In the genomic region with DNA sequence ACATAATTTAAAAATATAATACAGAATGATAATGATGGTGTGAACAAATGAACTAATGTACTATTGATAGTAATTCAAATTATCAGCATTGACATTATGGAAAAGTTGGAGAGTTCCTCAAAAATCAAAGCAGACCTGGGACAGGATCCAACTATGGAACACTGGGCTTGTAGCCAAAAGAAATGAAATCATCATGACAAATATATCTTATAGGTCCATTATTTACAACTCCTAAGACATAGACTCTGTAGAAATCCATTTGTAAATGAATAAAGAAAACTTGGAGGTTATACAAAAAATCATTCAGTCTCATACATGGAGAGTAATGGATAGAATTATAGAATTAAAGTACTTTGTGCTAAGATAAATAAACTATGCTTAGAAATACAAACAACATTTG, we compare ENCODE assay signal across 20 mouse cellular contexts.
DNase-seq lines count a peak whose midpoint lies in the region; ATAC-seq and TF ChIP-seq lines count a peak whose summit lies in the region.
"Had no signal": no experiment of that assay in that cellular context is flagged by ENCODE, and none has a peak within 500 bp of the region (broad histone marks: within the 10 kb centered on the region; RNA-seq: fewer than 3 reads in every experiment).

No protein-coding gene starts in this region.

- no peaks in the 10 kb centered on the region for H3K4me1 ChIP-seq in embryonic facial prominence, embryonic 14.5 days (ENCODE audit: control insufficient read depth, insufficient read depth, low read length)
- no peaks in the 10 kb centered on the region for H3K4me1 ChIP-seq in embryonic facial prominence, embryonic 10.5 days
- H3K4me1 ChIP-seq in kidney, postnatal 0 days (replicated peaks; ENCODE audit: insufficient read depth, low read length): no peaks in the 10 kb centered on the region
- no peaks in the 10 kb centered on the region for H3K4me1 ChIP-seq in stomach, embryonic 15.5 days
- no peaks in the 10 kb centered on the region for H3K4me1 ChIP-seq in stomach, postnatal 0 days (replicated peaks; ENCODE audit: control insufficient read depth, insufficient read depth)
- H3K4me1 ChIP-seq in stomach, embryonic 16.5 days (ENCODE audit: control insufficient read depth, insufficient read depth, low read length): no peaks in the 10 kb centered on the region
- H3K4me1 ChIP-seq: forebrain, embryonic 13.5 days; intestine, embryonic 15.5 days had no signal

- H3K4me3 ChIP-seq in embryonic facial prominence, embryonic 14.5 days (ENCODE audit: low read depth, low read length): no peak overlapping the region
- no peak overlapping the region for H3K4me3 ChIP-seq in embryonic facial prominence, embryonic 10.5 days
- no peak overlapping the region for H3K4me3 ChIP-seq in kidney, postnatal 0 days (replicated peaks; ENCODE audit: low read depth, low read length)
- no peak overlapping the region for H3K4me3 ChIP-seq in stomach, embryonic 15.5 days (replicated peaks)
- H3K4me3 ChIP-seq in stomach, postnatal 0 days (ENCODE audit: low read depth, low read length): no peak overlapping the region
- H3K4me3 ChIP-seq in stomach, embryonic 16.5 days (replicated peaks; ENCODE audit: low read length): no peak overlapping the region
- H3K4me3 ChIP-seq: forebrain, embryonic 13.5 days; gastrocnemius, adult 2 months; intestine, embryonic 15.5 days had no signal

- TF ChIP-seq CTCF in kidney, postnatal 0 days (IDR thresholded peaks at IDR 0.05; ENCODE audit: low read depth): no peak
- TF ChIP-seq CTCF in stomach, postnatal 0 days (IDR thresholded peaks at IDR 0.05; ENCODE audit: low read depth): no peak

- no peak overlapping the region for H3K27ac ChIP-seq in embryonic facial prominence, embryonic 14.5 days (replicated peaks; ENCODE audit: low read depth, low read length)
- H3K27ac ChIP-seq in embryonic facial prominence, embryonic 10.5 days (replicated peaks): no peak overlapping the region
- H3K27ac ChIP-seq in kidney, postnatal 0 days: no peak overlapping the region
- H3K27ac ChIP-seq in stomach, embryonic 15.5 days: no peak overlapping the region
- H3K27ac ChIP-seq in stomach, postnatal 0 days (replicated peaks): no peak overlapping the region
- no peak overlapping the region for H3K27ac ChIP-seq in stomach, embryonic 16.5 days (ENCODE audit: low read length)
- H3K27ac ChIP-seq: forebrain, embryonic 13.5 days; gastrocnemius, adult 2 months; hindbrain, embryonic 14.5 days; intestine, embryonic 15.5 days had no signal

- no peak for TF ChIP-seq EP300 in stomach, postnatal 0 days (optimal IDR thresholded peaks at IDR 0.05)

- no peaks in the 10 kb centered on the region for H3K9me3 ChIP-seq in embryonic facial prominence, embryonic 14.5 days (ENCODE audit: control insufficient read depth, low read length)
- H3K9me3 ChIP-seq in embryonic facial prominence, embryonic 10.5 days: no peaks in the 10 kb centered on the region
- no peaks in the 10 kb centered on the region for H3K9me3 ChIP-seq in kidney, postnatal 0 days (replicated peaks; ENCODE audit: low read length)
- H3K9me3 ChIP-seq in stomach, embryonic 15.5 days: no peaks in the 10 kb centered on the region
- H3K9me3 ChIP-seq in stomach, postnatal 0 days (ENCODE audit: control insufficient read depth, low read length): no peaks in the 10 kb centered on the region
- H3K9me3 ChIP-seq in stomach, embryonic 16.5 days (replicated peaks; ENCODE audit: control insufficient read depth, low read length): no peaks in the 10 kb centered on the region
- H3K9me3 ChIP-seq: forebrain, embryonic 13.5 days; G1E; intestine, embryonic 15.5 days had no signal

- no peak overlapping the region for H3K9ac ChIP-seq in embryonic facial prominence, embryonic 14.5 days (ENCODE audit: low read depth, low read length)
- H3K9ac ChIP-seq in kidney, postnatal 0 days (ENCODE audit: low read depth, low read length): no peak overlapping the region
- H3K9ac ChIP-seq in stomach, embryonic 15.5 days: no peak overlapping the region
- no peak overlapping the region for H3K9ac ChIP-seq in stomach, postnatal 0 days (ENCODE audit: low read length)
- H3K9ac ChIP-seq in stomach, embryonic 16.5 days (ENCODE audit: low read length): no peak overlapping the region
- H3K9ac ChIP-seq: forebrain, embryonic 13.5 days; hindbrain, embryonic 14.5 days; intestine, embryonic 15.5 days had no signal

- no peak for ATAC-seq in embryonic facial prominence, embryonic 14.5 days (ENCODE audit: low read depth)
- no peak for ATAC-seq in kidney, postnatal 0 days (replicated peaks; ENCODE audit: low FRiP score, low read depth)
- ATAC-seq in stomach, embryonic 15.5 days (ENCODE audit: insufficient read depth, low FRiP score, low read depth): 0 out of 2 replicates have a peak, but pooled peaks have one; percentile 43
- ATAC-seq in stomach, postnatal 0 days (ENCODE audit: low FRiP score, low TSS enrichment): no peak
- ATAC-seq in stomach, embryonic 16.5 days (ENCODE audit: insufficient read depth, low FRiP score): peak; percentile 53; the same call in 1 of the 2 replicates
- no peak for ATAC-seq in granulocyte monocyte progenitor cell, adult 5-6 weeks (replicated peaks; ENCODE audit: poor library complexity, severe bottlenecking)
- ATAC-seq: CD4-positive, CD25-positive, alpha-beta regulatory T cell, adult 4 months; forebrain, embryonic 13.5 days; intestine, embryonic 15.5 days had no signal

- no peaks in the 10 kb centered on the region for H3K27me3 ChIP-seq in embryonic facial prominence, embryonic 14.5 days (replicated peaks; ENCODE audit: control insufficient read depth, insufficient read depth, low read length)
- H3K27me3 ChIP-seq in embryonic facial prominence, embryonic 10.5 days (replicated peaks; ENCODE audit: low read depth, poor library complexity, severe bottlenecking): no peaks in the 10 kb centered on the region
- no peaks in the 10 kb centered on the region for H3K27me3 ChIP-seq in kidney, postnatal 0 days (ENCODE audit: insufficient read depth, low read length)
- no peaks in the 10 kb centered on the region for H3K27me3 ChIP-seq in stomach, embryonic 15.5 days (replicated peaks)
- no peaks in the 10 kb centered on the region for H3K27me3 ChIP-seq in stomach, postnatal 0 days (ENCODE audit: control insufficient read depth, insufficient read depth, low read length)
- no peaks in the 10 kb centered on the region for H3K27me3 ChIP-seq in stomach, embryonic 16.5 days (ENCODE audit: control insufficient read depth, insufficient read depth, low read length)
- H3K27me3 ChIP-seq: forebrain, embryonic 13.5 days; intestine, embryonic 15.5 days had no signal

- peak; percentile 24 for DNase-seq in embryonic facial prominence, embryonic 14.5 days (ENCODE audit: low spot score)
- no peak for DNase-seq in embryonic facial prominence, embryonic 10.5 days (ENCODE audit: low spot score)
- peak; percentile 10 for DNase-seq in kidney, postnatal 0 days (ENCODE audit: low spot score)
- DNase-seq in kidney, postnatal 36 days: no peak
- DNase-seq in stomach, postnatal 0 days (ENCODE audit: low spot score): no peak
- DNase-seq: adrenal gland, postnatal 14 days; B cell, adult 2 months; cerebellum, postnatal 36 days; gastrocnemius, adult 2 months; gastrocnemius, postnatal 25 days; heart, adult 11 months; heart, postnatal 14 days had no signal

- H3K36me3 ChIP-seq in embryonic facial prominence, embryonic 14.5 days (ENCODE audit: control insufficient read depth, insufficient read depth, low read length): no peaks in the 10 kb centered on the region
- no peaks in the 10 kb centered on the region for H3K36me3 ChIP-seq in embryonic facial prominence, embryonic 10.5 days (replicated peaks)
- no peaks in the 10 kb centered on the region for H3K36me3 ChIP-seq in kidney, postnatal 0 days (ENCODE audit: insufficient read depth, low read length)
- no peaks in the 10 kb centered on the region for H3K36me3 ChIP-seq in stomach, embryonic 15.5 days
- no peaks in the 10 kb centered on the region for H3K36me3 ChIP-seq in stomach, postnatal 0 days (ENCODE audit: control insufficient read depth, insufficient read depth, low read length)
- H3K36me3 ChIP-seq in stomach, embryonic 16.5 days (ENCODE audit: control insufficient read depth, insufficient read depth, low read length): no peaks in the 10 kb centered on the region
- H3K36me3 ChIP-seq: G1E; intestine, embryonic 15.5 days had no signal

- H3K4me2 ChIP-seq in embryonic facial prominence, embryonic 14.5 days (ENCODE audit: low read depth, low read length): no peak overlapping the region
- H3K4me2 ChIP-seq in kidney, postnatal 0 days (ENCODE audit: low read length): no peak overlapping the region
- H3K4me2 ChIP-seq in stomach, embryonic 15.5 days: no peak overlapping the region
- no peak overlapping the region for H3K4me2 ChIP-seq in stomach, postnatal 0 days (replicated peaks; ENCODE audit: low read depth)
- H3K4me2 ChIP-seq in stomach, embryonic 16.5 days (ENCODE audit: low read depth, low read length): no peak overlapping the region
- H3K4me2 ChIP-seq: forebrain, embryonic 13.5 days; hindbrain, embryonic 14.5 days; intestine, embryonic 15.5 days had no signal

Comparison
In these comparisons a context has a peak if more than half of its experiments do, and no peak if none do; other contexts are left out.
1. ATAC-seq: peak in stomach, embryonic 15.5 days (single experiment) and stomach, embryonic 16.5 days (single experiment); none in embryonic facial prominence, embryonic 14.5 days (single experiment), kidney, postnatal 0 days (single experiment), stomach, postnatal 0 days (single experiment) and granulocyte monocyte progenitor cell, adult 5-6 weeks (single experiment).
2. DNase-seq: peak in embryonic facial prominence, embryonic 14.5 days (single experiment) and kidney, postnatal 0 days (single experiment); none in embryonic facial prominence, embryonic 10.5 days (single experiment), kidney, postnatal 36 days (0 of 2) and stomach, postnatal 0 days (single experiment).